Mouse (Mus musculus): ENCODE measurements around the gene Ccr7. TPM values are rescaled to one million over a fixed set of nuclear protein-coding genes. Genes with fewer than 3 reads are reported as not detected.

The Ccr7 gene
- total RNA-seq, 2 experiments from 2014 or later, result not detected

GRCm38 (mm10) chr11:99117907-99118306 is 37.0 kb downstream of the Ccr7 start:
- TF ChIP-seq CTCF (IDR thresholded peaks at IDR 0.05), result no peak
- intact Hi-C loops (cut with DNase I), result no loop called here
- H3K27ac ChIP-seq, result no peak overlapping the region
- H3K4me3 ChIP-seq, result no peak overlapping the region
- no peak for DNase-seq

- no peak for DNase-seq
- no peak for TF ChIP-seq CTCF (IDR thresholded peaks at IDR 0.05)
- no peak overlapping the region for H3K27ac ChIP-seq
- no peak overlapping the region for H3K4me3 ChIP-seq
- intact Hi-C loops (cut with DNase I), result no loop called here
Measured at GRCm38 (mm10) chr11:99115940-99116339, 38.9 kb downstream of the Ccr7 start.

- no peak for TF ChIP-seq CTCF (IDR thresholded peaks at IDR 0.05)
- Histone ChIP-seq H3K4me3 (no peak overlapping the region), H3K27ac (no peak overlapping the region)
- DNase-seq, result no peak
- intact Hi-C loops (cut with DNase I), result loop anchor here (5.0 kb wide), 1 partner anchor 41 kb away; no protein-coding TSS in a partner anchor
Measured at GRCm38 (mm10) chr11:99113111-99113510, 41.8 kb downstream of the Ccr7 start.

- no peak for DNase-seq
- no peak for TF ChIP-seq CTCF (IDR thresholded peaks at IDR 0.05)
- no peak overlapping the region for H3K27ac ChIP-seq
- no peak overlapping the region for H3K4me3 ChIP-seq
- intact Hi-C loops (cut with DNase I), result loop anchor here (5.0 kb wide), 1 partner anchor 40 kb away; no protein-coding TSS in a partner anchor
Measured at GRCm38 (mm10) chr11:99112700-99113099, 42.2 kb downstream of the Ccr7 start.

DNA sequence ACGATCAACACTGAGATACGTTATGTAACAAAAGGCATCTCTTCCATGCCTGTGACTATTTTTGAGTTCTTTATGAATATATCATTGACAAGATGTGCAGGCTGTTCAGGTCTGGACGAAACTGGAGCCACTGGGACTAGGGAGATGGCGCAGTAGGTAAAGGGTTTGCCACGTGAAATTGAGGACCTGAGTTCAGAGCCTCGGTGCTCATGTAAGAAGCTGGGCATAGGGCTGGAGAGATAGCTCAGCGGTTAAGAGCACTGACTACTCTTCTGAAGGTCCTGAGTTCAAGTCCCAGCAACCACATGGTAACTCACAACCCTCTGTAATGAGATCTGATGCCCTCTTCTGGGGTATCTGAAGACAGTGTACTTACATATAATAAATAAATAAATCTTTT is 43.2 kb downstream of the Ccr7 start:
- no peak overlapping the region for H3K27ac ChIP-seq
- H3K4me3 ChIP-seq, result no peak overlapping the region
- TF ChIP-seq CTCF (IDR thresholded peaks at IDR 0.05), result no peak
- intact Hi-C loops (cut with DNase I), result loop anchor here (5.0 kb wide), 1 partner anchor 39 kb away; no protein-coding TSS in a partner anchor
- no peak for DNase-seq

DNA sequence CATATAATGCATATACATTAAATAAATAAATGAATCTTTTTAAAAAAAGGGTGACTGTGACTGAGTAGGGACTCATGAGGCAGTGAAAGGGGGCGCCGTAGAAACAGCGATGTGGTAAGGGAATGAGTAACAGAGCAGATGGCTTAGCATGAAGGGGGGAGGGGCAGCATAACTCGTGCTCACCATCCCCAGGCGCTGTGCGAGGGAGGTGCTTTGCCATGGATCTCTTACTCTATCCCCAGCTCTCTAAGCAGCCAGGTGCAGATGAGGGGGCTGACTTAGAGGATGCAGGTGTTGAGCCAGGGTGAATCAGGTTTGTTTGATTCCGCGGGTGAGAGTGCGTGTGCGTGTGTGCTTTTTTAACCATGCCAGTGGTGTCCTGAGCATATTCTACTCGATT is 43.7 kb downstream of the Ccr7 start:
- no peak for TF ChIP-seq CTCF (IDR thresholded peaks at IDR 0.05)
- intact Hi-C loops (cut with DNase I), result loop anchor here (5.0 kb wide), 1 partner anchor 39 kb away; no protein-coding TSS in a partner anchor
- no peak overlapping the region for H3K27ac ChIP-seq

DNA sequence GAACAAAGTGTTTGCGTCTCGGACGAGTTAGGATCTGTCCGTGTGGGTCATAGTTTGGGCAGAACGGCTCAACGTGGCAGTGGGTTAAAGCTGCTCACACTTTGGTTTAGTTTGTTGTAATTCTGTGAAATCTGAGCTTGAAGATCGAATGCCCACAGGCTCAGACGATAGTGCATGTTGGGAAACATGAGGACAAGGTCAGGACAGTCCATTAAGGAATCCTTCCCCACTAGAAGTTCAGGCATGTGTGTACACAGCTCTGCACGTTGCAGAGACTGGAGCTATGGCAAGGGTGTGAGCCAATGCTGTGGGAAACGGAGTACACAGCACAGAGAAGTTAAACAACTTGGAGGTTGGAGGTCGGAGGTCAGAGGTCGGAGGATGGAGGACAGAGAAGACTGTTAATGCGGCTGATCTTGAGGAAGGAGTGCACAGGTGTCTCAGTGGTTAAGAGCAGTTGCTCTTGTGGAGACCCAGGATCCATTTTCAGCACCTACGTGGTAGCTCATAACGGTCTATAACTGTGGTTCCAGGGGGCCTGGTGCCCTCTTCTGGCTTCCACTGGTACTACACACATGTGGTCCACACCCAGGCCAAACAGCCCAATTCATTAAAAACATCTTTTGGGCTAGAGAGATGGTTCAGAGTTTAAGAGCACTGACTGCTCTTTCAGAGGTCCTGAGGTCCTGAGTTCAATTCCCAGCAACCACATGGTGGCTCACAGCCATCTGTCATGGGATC is 44.3 kb downstream of the Ccr7 start:
- peak; percentile 45 for TF ChIP-seq CTCF (IDR thresholded peaks at IDR 0.05)
- intact Hi-C loops (cut with DNase I), result loop anchor here (5.0 kb wide), 1 partner anchor 38 kb away; no protein-coding TSS in a partner anchor
- Histone ChIP-seq H3K4me3 (no peak overlapping the region), H3K27ac (no peak overlapping the region)
- DNase-seq, result no peak

More for the DNA sequence above, 43.7 kb downstream of the Ccr7 start:
- no peak overlapping the region for H3K4me3 ChIP-seq
- no peak for DNase-seq

DNA sequence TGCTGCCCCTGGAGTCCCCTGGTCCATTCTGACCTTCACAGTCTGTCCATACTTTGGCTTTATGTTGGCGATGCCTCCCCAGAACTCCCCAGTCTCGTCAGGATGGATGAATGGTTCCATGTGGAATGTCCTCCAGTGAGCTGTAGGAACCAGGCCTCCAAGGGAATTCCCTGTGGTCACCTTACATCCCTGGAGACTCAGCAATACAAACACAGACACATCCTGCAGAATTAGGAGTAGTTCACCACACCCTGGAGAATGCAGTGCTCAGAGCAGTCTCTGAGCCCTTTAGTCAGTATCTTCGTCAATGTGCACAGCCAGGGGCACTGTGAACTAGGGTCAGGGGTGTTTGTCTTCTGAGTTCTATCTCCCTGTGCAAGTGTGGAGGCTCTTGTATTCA is 46.6 kb downstream of the Ccr7 start:
- no peak overlapping the region for H3K27ac ChIP-seq
- no peak for TF ChIP-seq CTCF (IDR thresholded peaks at IDR 0.05)
- H3K4me3 ChIP-seq, result no peak overlapping the region
- no peak for DNase-seq
- intact Hi-C loops (cut with DNase I), result no loop called here

DNA sequence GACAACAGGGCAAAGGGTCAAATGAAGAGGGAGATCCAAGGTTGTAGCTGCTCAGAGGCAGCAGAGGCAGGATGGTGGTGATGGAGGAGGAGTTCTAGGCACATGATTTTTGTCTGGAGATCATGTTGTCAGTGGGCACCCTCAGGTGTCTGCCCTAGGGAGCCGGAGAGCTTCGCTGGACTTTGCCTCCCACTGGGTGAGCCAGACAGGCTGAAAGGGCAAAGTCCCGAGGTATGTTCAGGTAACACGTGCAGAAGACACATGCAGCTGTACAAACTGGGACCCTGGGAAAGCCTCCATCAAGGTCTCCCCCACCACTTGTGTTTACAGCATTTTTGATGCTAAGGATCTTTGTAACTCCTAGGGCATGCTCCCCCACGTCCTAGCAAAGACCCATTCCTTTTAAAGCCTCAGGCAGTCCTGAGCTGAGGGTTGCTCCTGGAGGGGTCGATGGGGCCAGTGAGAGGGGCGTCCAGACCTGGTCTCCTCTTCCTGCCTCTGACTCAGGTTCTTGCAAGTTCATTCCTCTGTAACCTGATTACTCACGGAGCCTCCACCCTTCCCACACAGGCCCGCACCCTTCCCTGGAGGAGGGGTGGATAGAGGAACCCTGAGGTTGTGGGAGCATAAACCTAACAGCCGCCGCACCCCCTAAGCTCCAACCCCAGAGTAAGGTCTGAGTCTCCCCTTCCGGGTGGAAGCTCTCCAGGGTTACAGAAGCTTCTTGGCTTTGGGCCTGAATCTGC is 48.7 kb downstream of the Ccr7 start:
- no peak overlapping the region for H3K27ac ChIP-seq
- no peak overlapping the region for H3K4me3 ChIP-seq
- no peak for TF ChIP-seq CTCF (IDR thresholded peaks at IDR 0.05)
- no peak for DNase-seq
- intact Hi-C loops (cut with DNase I), result no loop called here

GRCm38 (mm10) chr11:99104609-99105410 is 50.1 kb downstream of the Ccr7 start:
- H3K27ac ChIP-seq, result no peak overlapping the region
- intact Hi-C loops (cut with DNase I), result no loop called here
- no peak overlapping the region for H3K4me3 ChIP-seq
- DNase-seq, result no peak
- TF ChIP-seq CTCF (IDR thresholded peaks at IDR 0.05), result no peak

GRCm38 (mm10) chr11:99102575-99103270 is 52.2 kb downstream of the Ccr7 start:
- H3K4me3 ChIP-seq, result no peak overlapping the region
- intact Hi-C loops (cut with DNase I), result no loop called here
- TF ChIP-seq CTCF (IDR thresholded peaks at IDR 0.05), result no peak
- DNase-seq, result no peak
- H3K27ac ChIP-seq, result no peak overlapping the region

- Histone ChIP-seq H3K27ac (no peak overlapping the region), H3K4me3 (no peak overlapping the region)
- intact Hi-C loops (cut with DNase I), result no loop called here
- no peak for DNase-seq
- no peak for TF ChIP-seq CTCF (IDR thresholded peaks at IDR 0.05)
Measured at GRCm38 (mm10) chr11:99101693-99102092, 53.2 kb downstream of the Ccr7 start.

Data from gastrocnemius, adult 2 months (tissue).